Mouse (Mus musculus): ENCODE measurements around the gene Lrrc7.

The Lrrc7 gene

GRCm38 (mm10) chr3:158068613-158069263 is 493.3 kb downstream of the Lrrc7 start:
- DNase-seq (ENCODE audit: low read depth, low spot score) = no peak

GRCm38 (mm10) chr3:158067916-158068315 is 494.1 kb downstream of the Lrrc7 start:
- DNase-seq (ENCODE audit: low read depth, low spot score) = no peak

GRCm38 (mm10) chr3:158065256-158065655 is 496.8 kb downstream of the Lrrc7 start:
- no peak for DNase-seq (ENCODE audit: low read depth, low spot score)

- DNase-seq (ENCODE audit: low read depth, low spot score) = no peak
These were observed 500.1 kb downstream of the Lrrc7 start for GRCm38 (mm10) chr3:158061811-158062523.

GRCm38 (mm10) chr3:158060621-158061291 is 501.3 kb downstream of the Lrrc7 start:
- peak; percentile 70 for DNase-seq (ENCODE audit: low read depth, low spot score)

- no peak for DNase-seq (ENCODE audit: low read depth, low spot score)
These were observed 512.5 kb downstream of the Lrrc7 start for GRCm38 (mm10) chr3:158049508-158049907.

- no peak for DNase-seq (ENCODE audit: low read depth, low spot score)
These were observed 521.3 kb downstream of the Lrrc7 start for GRCm38 (mm10) chr3:158040755-158041154.

- no peak for DNase-seq (ENCODE audit: low read depth, low spot score)
These were observed 523.9 kb downstream of the Lrrc7 start for GRCm38 (mm10) chr3:158038106-158038505.

- peak; percentile 98 for DNase-seq (ENCODE audit: low read depth, low spot score)
These were observed 525.6 kb downstream of the Lrrc7 start, which contains the start of the genes Srsf11 and Lrrc40 for GRCm38 (mm10) chr3:158036329-158036988. Gene Srsf11, minus strand, starts transcription at chr3:158036639. Gene Lrrc40, plus strand, starts transcription at chr3:158036662.

- DNase-seq (ENCODE audit: low read depth, low spot score) = peak; percentile 22
These were observed 526.2 kb downstream of the Lrrc7 start for GRCm38 (mm10) chr3:158035866-158036265.
